Mouse (Mus musculus): ENCODE data around the gene Vmn1r234. TPM values are rescaled to one million over a fixed set of nuclear protein-coding genes. Genes with fewer than 3 reads are reported as not detected.
"Not testable (repeated sequence)": the region's sequence is repeated elsewhere in the genome, so short reads cannot be mapped to it uniquely, and the experiment has no call there.

Vmn1r234 gene
- polyA plus RNA-seq (2016; fragmentation: Nextera tagmentation; extraction: Ambion mirVana) = not detected in 2 replicates

DNA sequence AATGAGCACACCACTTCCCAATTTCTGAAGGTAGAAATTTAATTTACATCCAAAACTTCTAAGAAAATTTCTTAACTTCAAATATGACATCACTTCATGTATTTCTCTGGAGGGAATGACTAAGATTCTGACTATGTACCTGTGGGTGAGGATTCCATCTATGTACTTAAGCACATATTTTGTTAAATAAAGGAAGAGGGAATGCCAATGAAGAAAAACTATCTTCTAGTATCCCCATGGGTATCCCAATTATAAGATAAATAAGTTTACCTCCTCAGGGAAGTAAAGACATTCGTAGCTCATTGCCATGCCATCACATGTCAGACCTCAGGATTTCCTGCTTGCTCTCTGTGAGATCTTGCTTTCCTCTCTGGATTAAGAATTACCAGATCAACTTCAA, at the start of gene Vmn1r234:
Vmn1r234 (plus strand) TSS at position 301 of the 400 bp plus-strand sequence.
- 81% methylated on average over 1 of the region's 1 CpGs for WGBS
- DNase-seq (ENCODE audit: low spot score) = no peak

DNA sequence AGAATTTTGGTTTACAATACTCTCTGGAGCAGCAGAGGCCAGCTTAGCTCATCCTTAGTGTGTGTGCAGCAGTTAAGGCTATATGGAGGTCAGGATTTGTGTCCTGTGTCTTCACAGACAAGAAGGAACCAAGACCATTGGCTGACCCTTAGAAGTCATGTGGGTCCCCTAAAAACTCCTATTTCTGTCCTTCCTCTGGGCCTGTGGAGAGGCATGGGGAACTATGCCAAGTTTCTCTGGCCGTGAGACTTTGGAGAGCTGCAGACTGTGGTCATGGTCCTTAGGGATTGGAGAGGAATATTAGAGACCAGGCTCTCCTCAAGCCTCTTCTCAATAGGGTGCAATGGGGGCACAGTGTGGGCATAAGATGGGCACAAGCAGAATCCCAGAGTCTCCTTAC, 14.8 kb upstream of the Vmn1r234 start:
- not testable (repeated sequence) for H3K27ac ChIP-seq; H3K27me3 ChIP-seq (ENCODE audit: insufficient read depth, poor library complexity, severe bottlenecking); H3K36me3 ChIP-seq; H3K4me3 ChIP-seq; DNase-seq (ENCODE audit: low spot score); H3K4me1 ChIP-seq (replicated peaks)
- 88% methylated on average over 1 of the region's 1 CpGs for WGBS
- H3K9me3 ChIP-seq = peaks cover 22% of the 10 kb centered on the region

More for the DNA sequence above, at the start of gene Vmn1r234:
- Histone ChIP-seq H3K4me3 (no peak within 1 kb of the TSS), H3K9me3 (peaks cover 8% of the 10 kb centered on the region; the same call in 1 of the 2 replicates), H3K27me3 (ENCODE audit: insufficient read depth, poor library complexity, severe bottlenecking) (no peaks in the 10 kb centered on the region), H3K4me1 (replicated peaks) (no peaks in the 10 kb centered on the region), H3K27ac (no peak within 1 kb of the TSS), H3K36me3 (no peaks in the 10 kb centered on the region)

DNA sequence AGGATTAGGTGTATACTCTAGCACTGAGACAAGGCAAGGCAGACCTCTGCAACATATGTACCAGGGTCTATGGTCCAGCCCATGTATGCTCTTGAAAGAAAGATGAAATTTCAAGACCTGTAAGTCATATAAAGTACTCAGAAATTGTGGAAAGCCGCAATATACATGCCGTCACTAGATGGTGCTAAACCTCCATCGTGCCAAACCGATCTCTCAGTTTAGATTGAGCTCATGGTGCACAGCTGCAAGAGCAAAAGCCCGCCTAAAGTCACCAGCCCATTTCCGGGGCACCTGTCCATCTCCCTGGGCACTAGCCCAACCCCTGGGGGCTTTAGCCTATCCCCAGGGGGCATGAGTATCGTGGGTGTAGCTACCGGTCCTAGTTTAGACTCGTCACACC, 5.8 kb downstream of the Vmn1r234 start:
- Histone ChIP-seq H3K36me3 (no peaks in the 10 kb centered on the region), H3K9me3 (peaks cover 13% of the 10 kb centered on the region), H3K27ac (no peak overlapping the region), H3K4me1 (replicated peaks) (no peaks in the 10 kb centered on the region), H3K4me3 (no peak overlapping the region), H3K27me3 (ENCODE audit: insufficient read depth, poor library complexity, severe bottlenecking) (no peaks in the 10 kb centered on the region)
- DNase-seq (ENCODE audit: low spot score) = peak; percentile 41
- WGBS = 31% methylated on average over 9 of the region's 9 CpGs

DNA sequence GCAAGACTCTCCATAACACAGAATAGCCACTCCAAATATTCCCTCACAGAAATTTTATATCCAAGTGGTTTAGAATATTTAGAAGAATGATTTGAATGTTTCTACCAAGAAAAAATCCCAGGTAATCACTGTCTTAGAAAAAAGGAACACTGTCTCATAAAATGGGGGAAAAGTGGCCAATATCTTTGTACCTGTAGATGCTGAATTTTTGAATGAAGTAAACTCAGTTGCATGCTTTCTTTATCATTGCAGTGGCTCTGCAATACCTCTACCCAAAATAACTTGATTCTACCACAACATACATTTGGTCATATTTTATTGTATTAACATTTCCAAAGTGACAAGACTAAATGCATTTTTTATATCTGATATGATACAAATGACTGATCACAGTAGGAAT, 30.2 kb downstream of the Vmn1r234 start, which contains the start of gene Vmn1r235:
Vmn1r235 (plus strand) TSS at position 301 of the 400 bp plus-strand sequence.
- no peak for DNase-seq (ENCODE audit: low spot score)
- Histone ChIP-seq H3K27me3 (ENCODE audit: insufficient read depth, poor library complexity, severe bottlenecking) (no peaks in the 10 kb centered on the region), H3K27ac (no peak within 1 kb of the TSS), H3K36me3 (no peaks in the 10 kb centered on the region), H3K4me3 (no peak within 1 kb of the TSS), H3K4me1 (replicated peaks) (no peaks in the 10 kb centered on the region), H3K9me3 (peaks cover 8% of the 10 kb centered on the region)

DNA sequence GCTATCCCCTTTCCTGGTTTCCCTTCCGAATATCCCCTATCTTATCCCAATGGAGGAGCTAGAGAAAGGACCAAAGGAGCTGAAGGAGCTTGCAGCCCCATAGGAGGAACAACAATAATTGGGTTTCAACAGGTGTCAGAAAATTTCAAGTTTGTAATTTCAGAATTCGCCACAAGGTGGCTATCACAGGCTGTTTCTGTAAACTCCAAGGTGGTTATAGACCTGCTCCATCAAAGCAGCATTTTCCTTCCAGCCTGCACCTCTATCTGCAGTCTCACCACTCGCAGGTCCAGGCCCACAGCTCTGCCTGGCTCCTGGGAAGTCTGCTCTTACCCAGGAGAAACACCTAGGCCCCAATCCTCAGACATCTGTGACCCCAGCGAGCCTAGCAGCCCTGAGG, 46.2 kb downstream of the Vmn1r234 start:
- Histone ChIP-seq H3K4me3 (no peak overlapping the region), H3K27me3 (ENCODE audit: insufficient read depth, poor library complexity, severe bottlenecking) (no peaks in the 10 kb centered on the region), H3K9me3 (peaks cover under 1% of the 10 kb centered on the region), H3K27ac (no peak overlapping the region), H3K36me3 (no peaks in the 10 kb centered on the region), H3K4me1 (replicated peaks) (no peaks in the 10 kb centered on the region)
- no peak for DNase-seq (ENCODE audit: low spot score)
- WGBS = 12% methylated on average over 4 of the region's 4 CpGs

DNA sequence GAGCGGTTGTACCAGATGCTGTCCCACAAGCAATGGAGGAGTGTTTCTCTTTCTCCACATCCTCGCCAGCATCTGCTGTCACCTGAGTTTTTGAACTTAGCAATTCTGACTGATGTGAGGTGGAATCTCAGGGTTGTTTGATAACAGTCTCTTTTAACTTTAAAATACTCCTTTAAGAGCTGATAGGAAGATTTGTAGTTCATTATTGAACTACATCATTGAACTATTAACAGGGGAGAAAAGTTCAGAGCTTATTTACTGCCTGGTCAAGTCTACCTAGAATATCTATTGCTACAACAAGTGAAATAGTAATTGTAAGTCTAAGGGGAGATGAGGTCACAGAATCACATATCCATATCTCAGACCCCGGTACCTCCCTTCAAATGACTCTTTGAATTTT, 56.8 kb downstream of the Vmn1r234 start, which contains the start of gene Vmn1r236:
Vmn1r236 (plus strand) TSS at position 301 of the 400 bp plus-strand sequence.
- Histone ChIP-seq H3K4me1 (replicated peaks) (no peaks in the 10 kb centered on the region), H3K36me3 (no peaks in the 10 kb centered on the region), H3K4me3 (no peak within 1 kb of the TSS), H3K27ac (no peak within 1 kb of the TSS), H3K9me3 (peaks cover 16% of the 10 kb centered on the region; the same call in 1 of the 2 replicates), H3K27me3 (ENCODE audit: insufficient read depth, poor library complexity, severe bottlenecking) (no peaks in the 10 kb centered on the region)
- WGBS = 81% methylated on average over 3 of the region's 3 CpGs
- no peak for DNase-seq (ENCODE audit: low spot score)

DNA sequence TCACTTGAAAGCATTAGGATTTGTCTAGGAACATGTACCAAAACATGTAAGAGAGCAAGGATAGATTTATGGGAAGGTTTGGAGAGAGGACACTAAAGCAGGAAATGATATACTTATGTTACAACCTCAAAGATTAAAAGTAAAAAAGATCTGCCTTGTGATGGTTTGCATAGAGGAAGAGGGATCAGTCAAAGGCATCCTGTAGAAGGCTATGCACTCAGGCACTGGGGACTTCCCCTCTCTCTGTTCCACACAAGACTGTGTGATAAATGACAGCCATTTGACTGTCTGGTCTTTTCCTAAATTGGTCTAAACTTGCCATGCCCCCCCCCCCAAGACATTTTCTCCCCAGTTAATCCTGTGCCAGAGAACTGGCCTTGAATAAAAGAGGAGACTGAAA, 58.5 kb downstream of the Vmn1r234 start:
- Histone ChIP-seq H3K36me3 (no peaks in the 10 kb centered on the region), H3K9me3 (peaks cover 16% of the 10 kb centered on the region; the same call in 1 of the 2 replicates), H3K27me3 (ENCODE audit: insufficient read depth, poor library complexity, severe bottlenecking) (no peaks in the 10 kb centered on the region), H3K4me1 (replicated peaks) (no peaks in the 10 kb centered on the region), H3K27ac (no peak overlapping the region), H3K4me3 (no peak overlapping the region)
- DNase-seq (ENCODE audit: low spot score) = no peak

Other genes starting within 250 kb of the Vmn1r234 start
- gene Vmn1r233, start 229.6 kb upstream of the Vmn1r234 start, polyA plus RNA-seq (2016; fragmentation: Nextera tagmentation; extraction: Ambion mirVana) = not detected in 2 replicates
- 12.0 and 16.3 TPM in 2 replicates for gene Zfp160, start 217.2 kb upstream of the Vmn1r234 start, polyA plus RNA-seq (2016; fragmentation: Nextera tagmentation; extraction: Ambion mirVana)
- gene Vmn1r235, start 30.3 kb downstream of the Vmn1r234 start, polyA plus RNA-seq (2016; fragmentation: Nextera tagmentation; extraction: Ambion mirVana) = not detected in 2 replicates
- gene Vmn1r236, start 56.9 kb downstream of the Vmn1r234 start, polyA plus RNA-seq (2016; fragmentation: Nextera tagmentation; extraction: Ambion mirVana) = not detected in 2 replicates
- gene Vmn1r237, start 85.8 kb downstream of the Vmn1r234 start, polyA plus RNA-seq (2016; fragmentation: Nextera tagmentation; extraction: Ambion mirVana) = not detected in 2 replicates
- gene Zfp677, start 157.7 kb downstream of the Vmn1r234 start, polyA plus RNA-seq (2016; fragmentation: Nextera tagmentation; extraction: Ambion mirVana) = 2.6 TPM in 2 replicates
- 2.3 and 3.8 TPM in 2 replicates for gene Zfp54, start 197.1 kb downstream of the Vmn1r234 start, polyA plus RNA-seq (2016; fragmentation: Nextera tagmentation; extraction: Ambion mirVana)
- 11.6 and 14.9 TPM in 2 replicates for gene Zfp51, start 224.3 kb downstream of the Vmn1r234 start, polyA plus RNA-seq (2016; fragmentation: Nextera tagmentation; extraction: Ambion mirVana)

Measured in hindbrain, embryonic 10.5 days (tissue).